Mouse (Mus musculus) E14TG2a.4 (cell line): ENCODE results near the gene Acrbp.

Experiments used
- CTCF ChIP-seq: conservative IDR thresholded peaks from 2 replicates; pipeline ENCODE4 v1.5.1; 2014; ENCODE audit warnings: low read length
- NANOG ChIP-seq: IDR thresholded peaks from 2 replicates; pipeline ENCODE4 v1.6.1; 2014; ENCODE audit warnings: borderline replicate concordance, low read length, mixed read lengths
- POU5F1 ChIP-seq: IDR thresholded peaks from 2 replicates; pipeline ENCODE4 v1.6.1; 2014; ENCODE audit warnings: low read length, borderline replicate concordance

GRCm38 (mm10) chr6:125081797-125082560, 32.5 kb downstream of the Acrbp start:
- TF ChIP-seq CTCF (peak; percentile 81), NANOG (no peak), POU5F1 (no peak)
